Mouse (Mus musculus): ENCODE measurements around the gene Olfr555. TPM values are rescaled to one million over a fixed set of nuclear protein-coding genes. Genes with fewer than 3 reads are reported as not detected.
"Not testable (repeated sequence)": the region's sequence is repeated elsewhere in the genome, so short reads cannot be mapped to it uniquely, and the experiment has no call there.

Olfr555 gene
- polyA plus RNA-seq (2015; fragmentation: Nextera tagmentation; extraction: Ambion mirVana) = not detected in 2 replicates

DNA sequence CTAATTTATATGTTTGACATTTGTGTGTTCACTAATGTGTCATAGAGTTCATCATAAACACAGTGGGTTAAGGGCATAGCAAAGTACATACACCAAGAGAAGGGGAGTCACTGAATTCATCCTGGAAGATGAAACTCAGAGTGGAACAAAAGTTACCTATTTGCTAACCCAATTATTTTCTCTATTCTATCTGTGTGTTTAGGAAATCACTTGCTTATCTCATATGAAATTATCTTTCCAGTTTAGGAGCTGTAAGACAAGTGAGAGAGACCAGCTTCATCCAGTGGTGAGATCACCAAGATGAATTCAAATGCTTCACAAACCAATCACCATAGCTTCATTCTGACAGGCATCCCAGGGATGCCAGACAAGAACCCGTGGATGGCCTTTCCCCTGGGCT is at the start of gene Olfr555:
Gene Olfr555 (plus strand): TSS at position 301 of the 400 bp plus-strand sequence.
- H3K27ac ChIP-seq = no peak within 1 kb of the TSS
- H3K27me3 ChIP-seq = no peaks in the 10 kb centered on the region
- H3K9ac ChIP-seq = no peak within 1 kb of the TSS
- 58% methylated on average over 1 of the region's 1 CpGs for WGBS
- no peak within 1 kb of the TSS for H3K4me3 ChIP-seq
- no peaks in the 10 kb centered on the region for H3K4me1 ChIP-seq (replicated peaks)
- ATAC-seq (replicated peaks; ENCODE audit: insufficient number of reproducible peaks, insufficient read depth, low FRiP score, low read depth) = no peak
- H3K4me2 ChIP-seq = no peak within 1 kb of the TSS
- no peaks in the 10 kb centered on the region for H3K36me3 ChIP-seq
- H3K9me3 ChIP-seq (replicated peaks) = no peaks in the 10 kb centered on the region

DNA sequence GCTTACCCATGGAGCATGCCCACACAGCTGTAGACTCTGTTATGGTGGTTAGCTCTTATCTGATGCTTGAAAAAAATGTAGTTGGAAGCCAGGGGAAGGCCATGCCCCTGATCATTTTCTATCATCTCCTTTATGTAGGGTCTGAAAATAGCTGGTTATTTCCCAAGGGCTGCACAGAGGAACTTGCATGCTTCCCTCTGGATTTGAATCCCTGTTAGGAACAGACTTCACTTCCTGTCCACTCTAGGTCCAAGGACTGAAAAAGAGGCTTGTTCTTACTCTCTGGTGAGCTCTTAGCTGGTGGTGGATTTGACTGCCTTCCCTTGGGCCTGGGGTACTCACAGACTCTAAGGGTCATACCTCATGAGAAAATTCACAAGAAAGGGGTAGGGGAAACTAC is 40.5 kb upstream of the Olfr555 start, which contains the start of gene Olfr553:
Gene Olfr553 (minus strand): TSS at position 101 of the 400 bp plus-strand sequence.
- no peak for ATAC-seq (replicated peaks; ENCODE audit: insufficient number of reproducible peaks, insufficient read depth, low FRiP score, low read depth)
- Histone ChIP-seq H3K9ac (no peak within 1 kb of the TSS), H3K4me1 (replicated peaks) (no peaks in the 10 kb centered on the region)

DNA sequence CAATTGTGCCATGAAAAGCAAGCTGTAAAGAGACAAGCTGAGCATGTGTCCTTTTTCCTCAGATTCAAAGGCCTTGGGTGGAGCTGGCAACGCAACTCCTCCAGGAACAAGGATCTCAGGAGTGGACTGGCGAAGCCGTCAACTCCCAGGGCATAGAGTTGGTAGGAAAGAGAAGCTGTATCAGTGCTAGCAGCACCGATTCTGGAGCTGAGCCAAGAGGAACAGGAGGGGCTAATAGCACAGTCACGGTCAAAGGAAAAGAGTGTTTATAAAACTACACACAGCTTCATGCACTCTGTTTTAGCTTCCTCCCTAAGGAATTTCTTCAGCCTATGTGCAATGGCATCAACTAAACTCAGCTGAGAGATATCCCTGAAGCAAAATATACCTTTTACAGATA is 39.0 kb upstream of the Olfr555 start:
- 35% methylated on average over 5 of the region's 5 CpGs for WGBS
- no peaks in the 10 kb centered on the region for H3K4me1 ChIP-seq (replicated peaks)
- H3K9me3 ChIP-seq (replicated peaks) = no peaks in the 10 kb centered on the region
- no peak overlapping the region for H3K4me3 ChIP-seq
- no peak overlapping the region for H3K9ac ChIP-seq
- no peak overlapping the region for H3K4me2 ChIP-seq
- peak; percentile 39; the same call in 1 of the 2 replicates for ATAC-seq (replicated peaks; ENCODE audit: insufficient number of reproducible peaks, insufficient read depth, low FRiP score, low read depth)
- H3K36me3 ChIP-seq = no peaks in the 10 kb centered on the region
- H3K27ac ChIP-seq = no peak overlapping the region
- no peaks in the 10 kb centered on the region for H3K27me3 ChIP-seq

More for the DNA sequence above, 40.5 kb upstream of the Olfr555 start, which contains the start of gene Olfr553:
- no peak within 1 kb of the TSS for H3K4me2 ChIP-seq
- no peak within 1 kb of the TSS for H3K4me3 ChIP-seq
- H3K27me3 ChIP-seq = no peaks in the 10 kb centered on the region
- H3K27ac ChIP-seq = no peak within 1 kb of the TSS
- no peaks in the 10 kb centered on the region for H3K9me3 ChIP-seq (replicated peaks)
- H3K36me3 ChIP-seq = no peaks in the 10 kb centered on the region

DNA sequence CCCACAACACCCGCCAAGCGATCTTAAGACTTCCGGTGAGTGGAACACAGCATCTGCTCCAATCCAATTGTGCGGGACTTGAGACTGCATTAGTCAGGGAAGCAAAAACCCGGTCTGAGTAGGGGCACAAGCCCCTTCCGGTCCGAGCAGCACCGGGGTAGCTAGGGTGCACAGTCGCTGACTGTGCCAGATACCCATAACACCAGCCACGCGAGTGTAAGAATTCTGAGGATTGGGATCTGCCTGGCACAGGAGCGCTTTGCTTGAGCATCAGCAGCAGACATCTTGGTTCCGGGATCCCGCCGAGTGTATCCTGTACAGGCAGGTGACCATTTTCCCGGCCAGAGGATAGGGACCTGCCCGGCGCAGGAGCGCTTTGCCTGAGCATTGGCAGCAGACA is 38.3 kb upstream of the Olfr555 start:
- 79% methylated on average over 19 of the region's 19 CpGs for WGBS
- not testable (repeated sequence) for H3K4me1 ChIP-seq (replicated peaks); H3K36me3 ChIP-seq; H3K27me3 ChIP-seq; H3K4me2 ChIP-seq; H3K9me3 ChIP-seq (replicated peaks); H3K4me3 ChIP-seq; ATAC-seq (replicated peaks; ENCODE audit: insufficient number of reproducible peaks, insufficient read depth, low FRiP score, low read depth); H3K9ac ChIP-seq; H3K27ac ChIP-seq

DNA sequence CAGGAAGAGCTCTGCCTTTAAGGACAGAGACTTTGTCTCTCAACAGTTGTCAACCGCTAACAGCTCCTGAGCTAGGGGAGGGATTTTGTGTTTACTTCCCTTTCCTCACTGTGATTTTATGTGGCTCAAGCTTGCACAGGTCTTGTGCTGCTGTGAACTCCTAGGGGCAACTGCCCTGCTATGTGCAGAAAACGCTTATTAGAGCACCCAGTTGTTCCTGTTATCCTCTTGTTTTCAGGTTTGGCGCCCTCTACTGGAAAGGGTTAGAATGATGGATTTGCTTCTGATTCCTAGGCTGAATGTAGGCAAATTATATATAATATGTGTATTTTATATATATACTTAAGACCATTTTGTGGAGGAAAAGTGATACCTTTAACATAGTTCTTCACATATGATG is 22.0 kb upstream of the Olfr555 start:
- no peaks in the 10 kb centered on the region for H3K36me3 ChIP-seq
- H3K9ac ChIP-seq = no peak overlapping the region
- WGBS = 33% methylated on average over 3 of the region's 3 CpGs
- no peak for ATAC-seq (replicated peaks; ENCODE audit: insufficient number of reproducible peaks, insufficient read depth, low FRiP score, low read depth)
- no peaks in the 10 kb centered on the region for H3K4me1 ChIP-seq (replicated peaks)
- no peak overlapping the region for H3K27ac ChIP-seq
- H3K4me3 ChIP-seq = no peak overlapping the region
- no peaks in the 10 kb centered on the region for H3K27me3 ChIP-seq
- no peak overlapping the region for H3K4me2 ChIP-seq
- H3K9me3 ChIP-seq (replicated peaks) = no peaks in the 10 kb centered on the region

DNA sequence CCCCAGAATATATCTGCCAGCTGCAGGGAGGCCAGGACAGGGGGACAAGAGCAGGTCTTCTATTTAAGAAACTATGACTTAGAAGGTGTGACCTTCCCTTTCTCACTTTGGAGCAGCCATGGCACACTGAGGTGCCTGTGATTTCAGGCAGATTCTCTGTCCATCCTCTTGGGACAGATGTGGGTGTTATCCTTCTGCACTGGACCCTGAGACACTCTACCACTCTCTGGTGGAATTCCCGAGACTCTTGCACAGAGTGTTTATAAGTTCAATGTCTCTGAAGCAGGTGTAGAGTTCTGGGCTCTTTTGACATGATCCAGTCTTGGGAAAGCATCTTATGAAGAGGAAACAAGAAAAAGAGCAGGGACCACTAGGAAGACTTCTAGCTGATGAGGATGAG is 20.5 kb upstream of the Olfr555 start, which contains the start of gene Olfr554:
Gene Olfr554 (plus strand): TSS at position 301 of the 400 bp plus-strand sequence.
- no peaks in the 10 kb centered on the region for H3K4me1 ChIP-seq (replicated peaks)
- no peak for ATAC-seq (replicated peaks; ENCODE audit: insufficient number of reproducible peaks, insufficient read depth, low FRiP score, low read depth)
- no peaks in the 10 kb centered on the region for H3K36me3 ChIP-seq
- WGBS = 45% methylated on average over 1 of the region's 1 CpGs
- no peaks in the 10 kb centered on the region for H3K9me3 ChIP-seq (replicated peaks)
- H3K27ac ChIP-seq = no peak within 1 kb of the TSS
- H3K4me3 ChIP-seq = no peak within 1 kb of the TSS
- no peaks in the 10 kb centered on the region for H3K27me3 ChIP-seq
- no peak within 1 kb of the TSS for H3K4me2 ChIP-seq
- no peak within 1 kb of the TSS for H3K9ac ChIP-seq

DNA sequence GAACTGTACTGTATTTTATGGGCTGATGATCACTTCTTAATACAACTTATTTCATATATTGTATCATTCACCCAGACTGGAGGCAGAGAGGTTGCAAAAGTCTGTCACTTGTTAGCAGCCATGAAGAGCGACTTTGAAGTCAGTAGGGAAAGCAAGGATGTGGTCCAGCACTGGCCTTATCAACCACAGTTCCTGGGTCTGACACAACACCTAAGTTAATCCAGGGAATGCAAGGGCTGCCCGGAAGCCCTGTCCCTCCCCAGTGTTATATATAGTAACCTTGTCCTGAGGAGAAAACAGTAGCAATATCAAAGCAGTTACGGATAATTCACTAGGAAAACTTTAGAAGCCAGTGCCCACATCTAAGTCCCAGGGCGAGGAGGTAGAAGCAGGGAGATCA is 13.7 kb upstream of the Olfr555 start:
- ATAC-seq (replicated peaks; ENCODE audit: insufficient number of reproducible peaks, insufficient read depth, low FRiP score, low read depth); H3K27me3 ChIP-seq; H3K9ac ChIP-seq; H3K4me1 ChIP-seq (replicated peaks); H3K4me3 ChIP-seq; H3K9me3 ChIP-seq (replicated peaks); H3K36me3 ChIP-seq; H3K27ac ChIP-seq; H3K4me2 ChIP-seq: not testable (repeated sequence)
- WGBS = 30% methylated on average over 4 of the region's 4 CpGs

DNA sequence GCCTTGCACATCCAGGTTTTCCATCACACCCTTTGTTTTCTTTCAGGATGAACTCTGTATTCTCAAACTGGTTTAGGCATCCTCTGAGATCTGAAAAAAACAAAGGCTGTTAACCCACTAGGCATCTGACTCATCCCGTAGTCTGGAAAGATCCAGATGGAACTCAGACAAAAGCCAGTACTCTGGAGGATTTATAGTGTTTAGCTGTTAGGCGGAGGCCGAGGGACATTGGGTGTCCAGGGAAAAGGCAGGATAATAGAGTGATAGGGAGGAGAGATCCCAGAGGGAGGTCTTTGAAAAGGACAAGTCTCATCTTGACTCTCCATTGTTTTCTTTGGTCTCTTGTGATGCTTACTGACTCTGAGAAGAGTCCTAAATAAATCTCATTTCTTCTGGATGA is 6.0 kb downstream of the Olfr555 start, which contains the start of gene Olfr556:
Gene Olfr556 (plus strand): TSS at position 301 of the 400 bp plus-strand sequence.
- H3K27me3 ChIP-seq = no peaks in the 10 kb centered on the region
- no peak for ATAC-seq (replicated peaks; ENCODE audit: insufficient number of reproducible peaks, insufficient read depth, low FRiP score, low read depth)
- no peaks in the 10 kb centered on the region for H3K36me3 ChIP-seq
- H3K9ac ChIP-seq = no peak within 1 kb of the TSS
- H3K9me3 ChIP-seq (replicated peaks) = no peaks in the 10 kb centered on the region
- 65% methylated on average over 3 of the region's 3 CpGs for WGBS
- no peak within 1 kb of the TSS for H3K4me2 ChIP-seq
- no peaks in the 10 kb centered on the region for H3K4me1 ChIP-seq (replicated peaks)
- no peak within 1 kb of the TSS for H3K27ac ChIP-seq
- H3K4me3 ChIP-seq = no peak within 1 kb of the TSS

DNA sequence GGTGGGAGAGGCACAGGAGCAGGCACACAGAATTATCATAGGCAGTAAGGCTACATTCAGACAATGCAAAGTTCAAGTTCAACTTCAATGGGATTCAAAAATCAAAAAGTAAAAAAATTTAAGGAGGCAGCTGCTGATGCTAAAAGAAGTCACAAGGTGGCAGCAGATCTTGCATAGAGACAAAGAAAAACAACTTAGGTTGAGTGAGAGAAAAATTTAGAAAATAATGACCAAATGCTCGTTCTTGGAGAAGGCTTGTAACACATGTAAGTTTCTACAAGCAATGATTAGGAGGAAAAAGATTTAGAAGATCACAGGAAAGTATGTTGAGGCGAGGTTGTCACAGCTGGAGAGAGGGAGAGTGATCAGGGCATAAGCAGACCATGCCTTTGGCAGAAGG is 6.8 kb downstream of the Olfr555 start:
- Histone ChIP-seq H3K36me3 (no peaks in the 10 kb centered on the region), H3K4me1 (replicated peaks) (no peaks in the 10 kb centered on the region), H3K4me2 (no peak overlapping the region), H3K9ac (no peak overlapping the region), H3K27me3 (no peaks in the 10 kb centered on the region), H3K27ac (no peak overlapping the region), H3K9me3 (replicated peaks) (no peaks in the 10 kb centered on the region), H3K4me3 (no peak overlapping the region)
- no peak for ATAC-seq (replicated peaks; ENCODE audit: insufficient number of reproducible peaks, insufficient read depth, low FRiP score, low read depth)
- 30% methylated on average over 2 of the region's 2 CpGs for WGBS

DNA sequence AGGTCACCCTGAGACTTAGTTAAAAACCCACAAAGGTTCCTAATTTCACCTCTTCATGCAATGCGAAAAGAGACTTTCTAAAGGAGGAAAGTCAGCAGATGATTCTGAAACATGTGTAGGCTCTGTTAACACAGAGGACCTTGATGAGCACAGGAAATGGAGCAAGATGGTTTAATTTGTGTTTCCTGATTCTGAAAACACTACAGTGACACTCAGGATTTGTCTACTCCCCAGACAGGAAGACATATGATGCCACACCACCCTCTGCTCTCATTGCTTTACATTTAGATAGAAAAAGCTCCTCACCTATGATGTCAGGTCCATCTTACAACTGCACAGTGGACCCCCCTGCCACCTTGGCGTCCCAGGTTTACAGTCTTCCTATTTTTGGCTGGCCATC is 17.6 kb downstream of the Olfr555 start:
- WGBS = 69% methylated on average over 2 of the region's 2 CpGs
- Histone ChIP-seq H3K27ac (no peak overlapping the region), H3K9ac (no peak overlapping the region), H3K4me1 (replicated peaks) (no peaks in the 10 kb centered on the region), H3K4me3 (no peak overlapping the region), H3K27me3 (no peaks in the 10 kb centered on the region), H3K4me2 (no peak overlapping the region), H3K9me3 (replicated peaks) (no peaks in the 10 kb centered on the region), H3K36me3 (no peaks in the 10 kb centered on the region)
- ATAC-seq (replicated peaks; ENCODE audit: insufficient number of reproducible peaks, insufficient read depth, low FRiP score, low read depth) = no peak

DNA sequence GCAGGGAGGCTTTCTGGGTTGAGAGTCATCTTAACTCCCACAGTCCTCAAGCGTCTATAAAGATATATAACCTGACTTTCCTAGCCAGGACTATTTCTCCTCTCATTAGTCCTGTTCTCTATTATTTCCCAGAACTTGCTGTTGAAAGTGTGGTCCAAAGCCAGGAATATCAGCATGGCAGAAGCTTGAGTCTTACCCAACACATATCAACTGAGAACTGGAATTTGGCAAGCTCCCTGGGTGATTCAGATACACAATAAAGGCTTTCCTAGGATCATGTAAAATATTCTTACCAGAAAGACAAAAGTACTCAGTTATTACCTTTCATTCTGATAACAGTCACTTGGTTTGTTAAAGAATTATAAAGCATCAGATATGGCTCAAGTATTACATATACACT is 23.3 kb downstream of the Olfr555 start:
- H3K27me3 ChIP-seq = no peaks in the 10 kb centered on the region
- H3K9me3 ChIP-seq (replicated peaks) = no peaks in the 10 kb centered on the region
- no peak overlapping the region for H3K4me3 ChIP-seq
- WGBS = 74% methylated on average over 1 of the region's 1 CpGs
- H3K4me2 ChIP-seq = no peak overlapping the region
- H3K27ac ChIP-seq = no peak overlapping the region
- no peak for ATAC-seq (replicated peaks; ENCODE audit: insufficient number of reproducible peaks, insufficient read depth, low FRiP score, low read depth)
- H3K4me1 ChIP-seq (replicated peaks) = no peaks in the 10 kb centered on the region
- peaks cover 2% of the 10 kb centered on the region; the same call in 1 of the 2 replicates for H3K36me3 ChIP-seq
- no peak overlapping the region for H3K9ac ChIP-seq

DNA sequence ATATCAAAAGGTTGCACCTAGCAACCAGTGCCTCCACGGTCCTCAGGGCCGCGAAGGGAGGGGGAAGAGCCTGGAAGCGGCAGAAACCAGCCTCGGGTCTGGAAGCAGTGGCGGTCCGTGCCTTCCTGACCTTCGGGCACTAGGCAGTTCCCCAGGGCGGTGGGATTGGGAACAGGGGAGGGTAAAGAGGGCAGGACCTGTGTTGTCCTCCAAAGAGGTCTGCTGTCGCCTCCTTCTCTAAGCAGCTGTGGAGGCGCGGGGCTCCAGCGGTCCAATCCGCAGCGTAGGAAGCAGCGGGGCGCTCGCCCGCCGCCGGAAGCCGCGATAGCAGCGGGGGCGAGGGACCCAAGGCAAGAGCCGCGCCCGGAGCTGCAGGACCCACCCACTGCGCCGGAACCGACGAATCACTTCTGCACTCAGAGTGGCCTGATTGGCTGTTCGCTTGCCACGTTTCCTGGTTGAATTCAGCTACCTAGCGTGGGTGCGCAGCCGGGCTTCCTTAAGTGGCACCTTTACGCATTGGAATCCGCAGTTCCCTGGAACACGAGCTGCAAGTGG is 28.4 kb downstream of the Olfr555 start, which contains the start of gene Trim68:
Gene Trim68 (minus strand): TSS at position 384 of the 558 bp plus-strand sequence.
- WGBS = under 1% methylated on average over 40 of the region's 40 CpGs
- peaks cover 4% of the 10 kb centered on the region for H3K4me1 ChIP-seq (replicated peaks)
- no peaks in the 10 kb centered on the region for H3K27me3 ChIP-seq
- peaks cover 2% of the 10 kb centered on the region; the same call in 1 of the 2 replicates for H3K36me3 ChIP-seq
- H3K4me3 ChIP-seq = peak within 1 kb of the TSS; percentile 61
- H3K9me3 ChIP-seq (replicated peaks) = no peaks in the 10 kb centered on the region
- H3K27ac ChIP-seq = peak within 1 kb of the TSS; percentile 84
- peak within 1 kb of the TSS; percentile 70 for H3K4me2 ChIP-seq
- peak within 1 kb of the TSS; percentile 68 for H3K9ac ChIP-seq
- peak; percentile 99 for ATAC-seq (replicated peaks; ENCODE audit: insufficient number of reproducible peaks, insufficient read depth, low FRiP score, low read depth)
